In the genomic region with DNA sequence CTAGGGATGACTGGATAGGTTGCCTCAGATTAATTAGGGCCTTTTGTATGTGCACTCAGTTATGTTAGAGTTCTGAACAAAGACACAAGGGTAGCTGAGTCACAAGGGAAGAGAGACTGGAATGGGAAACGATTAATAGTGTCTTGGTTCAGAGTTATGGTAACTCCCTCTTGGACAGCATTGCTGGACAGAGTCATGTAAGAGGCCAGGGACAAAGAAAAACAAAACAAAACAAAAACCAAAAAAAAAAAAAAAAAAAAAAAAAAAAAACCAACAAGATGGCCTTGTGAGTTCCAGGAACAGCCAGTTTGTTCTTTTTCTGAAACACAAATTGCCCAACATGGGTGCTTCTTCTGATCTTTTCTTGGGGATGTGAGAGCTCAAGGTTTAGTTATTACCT, we compare ENCODE assay signal across 16 mouse cellular contexts.
"Had no signal": no experiment of that assay in that cellular context is flagged by ENCODE, and none has a peak within 500 bp of the region (broad histone marks: within the 10 kb centered on the region; RNA-seq: fewer than 3 reads in every experiment).

No protein-coding gene starts in this region.

- H3K36me3 ChIP-seq: midbrain, embryonic 13.5 days; stomach, embryonic 15.5 days had no signal

- H3K27ac ChIP-seq: kidney, postnatal 0 days; layer of hippocampus, adult 2 months; left cerebral cortex, adult 2 months; macrophage; midbrain, embryonic 13.5 days; stomach, embryonic 15.5 days had no signal

- DNase-seq: kidney, adult 2 months; kidney, postnatal 25 days; layer of hippocampus, postnatal 36 days; lung, embryonic 14.5 days; right cerebral cortex, postnatal 14 days; right cerebral cortex, postnatal 4 days; spleen, adult 18-20 months; thymus, postnatal 36 days had no signal

- H3K27me3 ChIP-seq: midbrain, embryonic 13.5 days; stomach, embryonic 15.5 days had no signal

- H3K4me2 ChIP-seq: lung, embryonic 14.5 days; midbrain, embryonic 13.5 days; stomach, embryonic 15.5 days had no signal

- H3K9ac ChIP-seq: lung, embryonic 14.5 days; midbrain, embryonic 13.5 days; stomach, embryonic 15.5 days had no signal

- H3K4me3 ChIP-seq: layer of hippocampus, adult 2 months; left cerebral cortex, adult 2 months; midbrain, embryonic 13.5 days; stomach, embryonic 15.5 days had no signal

- H3K4me1 ChIP-seq: stomach, embryonic 15.5 days had no signal

- ATAC-seq: intestine, postnatal 0 days; lung, postnatal 0 days; midbrain, embryonic 13.5 days had no signal

- H3K9me3 ChIP-seq: midbrain, embryonic 13.5 days; stomach, embryonic 15.5 days had no signal
